Mouse (Mus musculus) monocyte, adult 2 months (primary cell): ENCODE results near the gene Uaca.

ENCODE experiments used
- DNase-seq, 2 experiments: peaks; one replicate each; pipeline ENCODE4 v3.0.0; 2022; ENCODE audit warnings: low spot score in 2 of 2, low read depth in 1 of 2

Gene Uaca

DNA sequence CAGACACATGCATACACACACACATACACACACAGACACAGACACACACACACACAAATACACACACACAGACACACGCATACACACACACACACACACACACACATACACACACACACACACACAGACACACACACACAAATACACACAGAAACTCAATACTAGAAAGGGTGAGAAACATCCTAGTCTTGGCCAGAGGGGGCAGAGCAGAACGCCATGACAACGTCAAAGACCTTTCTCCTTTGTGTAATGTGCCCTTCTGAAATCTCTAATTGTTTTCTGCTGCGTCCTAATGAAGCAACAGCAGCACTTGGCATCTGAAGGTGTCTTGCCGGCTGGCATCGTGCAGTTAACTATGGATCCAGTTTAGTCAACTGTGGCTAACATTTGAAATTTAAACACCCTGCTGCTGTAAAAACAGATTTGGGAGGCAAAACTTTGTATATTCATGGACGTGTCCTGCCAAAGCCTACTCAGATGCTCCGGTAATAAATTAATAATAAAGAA, 83.8 kb downstream of the Uaca start:
- DNase-seq, result no peak

- DNase-seq, result no peak
Observed at GRCm38 (mm10) chr9:60878630-60879029, 84.3 kb downstream of the Uaca start.

DNA sequence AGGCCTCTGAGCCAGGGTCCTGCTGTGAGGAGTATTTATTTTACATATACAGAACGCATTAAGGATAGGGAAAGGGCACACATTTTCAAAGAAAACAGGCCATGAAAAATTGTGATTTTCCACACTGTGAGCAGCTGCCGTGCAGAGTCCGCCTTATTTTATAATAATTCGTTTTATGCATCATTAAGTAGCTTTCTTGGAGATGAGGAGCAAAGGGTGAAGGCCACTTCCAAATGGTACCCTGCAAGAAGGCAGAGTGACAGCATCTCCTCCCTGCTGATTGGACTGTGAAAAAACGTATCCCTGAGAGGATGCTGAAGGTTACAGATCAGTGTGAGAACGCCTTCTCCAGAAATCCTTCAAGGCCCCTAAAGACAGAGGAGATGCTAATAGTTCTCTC, 90.8 kb downstream of the Uaca start:
- DNase-seq, result no peak

DNA sequence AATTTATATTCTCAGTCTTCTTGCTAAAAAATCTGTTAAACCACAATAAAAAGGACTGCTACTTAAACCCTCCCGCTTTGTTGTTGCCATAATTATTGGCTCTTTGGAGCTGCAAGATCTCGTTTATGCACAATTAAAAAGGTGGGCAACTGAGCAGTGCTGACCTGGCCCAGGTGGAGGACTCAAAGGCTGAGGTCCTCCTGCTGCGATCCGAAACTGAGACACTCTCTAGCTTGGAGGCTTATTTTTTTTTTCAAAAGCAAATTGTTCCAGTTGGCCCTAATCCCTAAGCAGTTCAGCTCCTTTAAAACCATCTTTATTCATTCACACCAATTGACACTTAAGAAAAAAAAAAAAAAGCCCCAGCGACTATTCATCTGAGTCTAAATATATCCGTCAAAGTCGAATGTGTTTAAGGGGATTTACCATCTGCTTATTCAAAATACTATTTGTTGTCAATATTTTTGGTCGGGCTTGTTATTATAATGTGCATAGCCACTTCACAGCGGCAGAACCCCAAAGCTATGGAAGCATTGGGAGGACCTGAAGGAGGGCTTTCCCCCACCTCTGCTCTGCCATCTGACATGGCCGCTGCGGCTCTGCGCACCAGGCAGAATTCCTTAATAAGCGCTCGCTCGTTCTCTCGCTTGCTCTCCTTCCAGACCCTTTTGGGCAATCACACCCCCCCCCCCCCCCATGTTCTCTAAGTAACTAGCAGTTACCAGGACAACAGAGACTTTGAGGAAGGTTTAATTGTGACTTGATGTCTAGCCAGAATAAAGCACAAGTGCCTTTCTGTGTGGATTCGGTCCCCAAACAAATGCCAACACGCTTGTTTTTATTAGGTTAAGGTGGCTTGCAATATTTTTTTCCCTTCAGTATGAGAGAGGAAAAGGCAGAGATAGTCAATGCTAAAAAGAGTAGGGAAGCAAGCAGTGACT, 92.4 kb downstream of the Uaca start:
- no peak for DNase-seq

DNA sequence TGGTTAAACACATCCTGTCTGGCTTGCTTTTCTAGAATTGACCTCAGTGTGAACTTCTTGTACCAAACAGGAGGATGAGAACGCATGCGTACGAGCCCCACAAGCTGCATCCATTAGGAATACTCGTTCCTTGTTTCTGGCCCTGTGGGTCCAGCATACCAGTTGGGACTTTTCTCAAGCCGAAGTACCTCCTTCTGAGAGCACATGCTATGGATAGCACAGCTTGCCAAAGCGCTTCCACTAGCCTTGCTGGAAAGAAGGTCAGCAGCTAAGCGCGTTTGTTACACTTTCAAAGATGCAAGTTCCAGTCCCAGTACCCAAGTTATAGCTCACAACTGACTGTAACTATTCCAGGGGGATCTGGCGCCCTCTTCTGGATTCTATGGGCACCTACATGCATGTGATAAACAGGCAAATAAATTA, 93.1 kb downstream of the Uaca start:
- DNase-seq, result no peak

- DNase-seq, result no peak
Observed at GRCm38 (mm10) chr9:60893511-60893910, 99.2 kb downstream of the Uaca start.

- DNase-seq, result no peak
Observed at GRCm38 (mm10) chr9:60895486-60896110, 101.3 kb downstream of the Uaca start.

- DNase-seq, result no peak
Observed at GRCm38 (mm10) chr9:60898291-60899020, 104.1 kb downstream of the Uaca start.

DNA sequence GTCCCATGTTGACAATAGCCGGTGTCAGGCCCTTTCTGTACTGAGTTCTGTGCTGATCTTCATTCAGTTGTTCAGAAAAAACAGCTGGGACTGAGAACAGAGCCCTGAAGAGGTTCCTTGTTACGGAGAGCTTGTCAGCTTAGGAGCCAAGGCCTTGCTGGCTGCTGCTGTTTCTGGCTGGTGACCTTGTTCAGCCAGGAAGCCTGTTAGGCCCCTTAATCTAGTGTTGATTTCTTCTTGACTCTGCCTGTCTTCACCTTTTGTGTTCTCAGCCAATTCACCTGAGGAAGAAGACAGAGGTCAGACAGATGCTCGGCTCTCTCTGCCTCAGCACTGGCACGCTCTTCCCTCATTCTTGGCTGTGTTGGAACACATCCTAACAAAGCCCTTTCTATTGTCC, 104.9 kb downstream of the Uaca start:
- DNase-seq, result no peak

GRCm38 (mm10) chr9:60899797-60900459, 105.6 kb downstream of the Uaca start:
- DNase-seq, result no peak

DNA sequence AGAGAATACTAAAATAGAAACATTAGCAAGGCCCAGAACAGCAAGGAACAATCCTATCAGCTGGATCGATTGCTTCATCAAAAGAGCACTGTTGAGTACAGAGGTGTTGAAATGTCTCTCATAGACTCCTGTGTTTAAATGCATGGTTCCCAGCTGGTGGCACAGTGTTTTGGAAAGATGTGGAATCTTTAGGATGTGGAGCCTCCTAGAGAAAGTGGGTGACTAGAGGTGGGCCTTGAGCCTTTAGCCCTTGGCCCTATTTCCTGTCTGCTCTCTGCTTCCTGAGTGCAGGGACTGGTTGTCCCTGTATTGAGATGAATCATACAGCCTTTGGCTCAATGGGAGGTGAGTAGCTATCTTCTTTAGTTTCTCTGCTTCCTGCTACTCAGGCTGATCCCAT, 117.9 kb downstream of the Uaca start:
- no peak for DNase-seq

GRCm38 (mm10) chr9:60913626-60914025, 119.3 kb downstream of the Uaca start:
- no peak for DNase-seq

GRCm38 (mm10) chr9:60919936-60920672, 125.8 kb downstream of the Uaca start:
- DNase-seq, result no peak

- DNase-seq, result no peak
Observed at GRCm38 (mm10) chr9:60920673-60921062, 126.3 kb downstream of the Uaca start.

DNA sequence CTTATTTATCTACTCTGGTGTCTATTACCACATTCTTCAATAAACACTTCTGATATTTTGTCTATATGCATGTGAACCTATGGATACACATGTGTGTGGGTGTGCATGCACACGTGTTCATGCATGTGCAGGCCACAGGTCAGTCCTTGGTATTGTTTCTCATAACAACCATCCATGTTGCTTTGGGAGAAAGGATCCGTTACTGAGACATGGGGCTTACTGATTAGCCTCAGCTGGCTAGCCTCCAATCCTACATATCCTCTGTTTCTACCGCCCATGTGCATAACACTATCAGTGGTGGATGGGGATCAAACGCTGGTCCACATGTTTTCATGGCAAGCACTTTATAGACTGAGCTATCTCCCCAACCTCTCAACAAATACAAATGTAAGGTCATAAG, 126.9 kb downstream of the Uaca start:
- no peak for DNase-seq

- no peak for DNase-seq
Observed at GRCm38 (mm10) chr9:60921831-60922230, 127.5 kb downstream of the Uaca start.

DNA sequence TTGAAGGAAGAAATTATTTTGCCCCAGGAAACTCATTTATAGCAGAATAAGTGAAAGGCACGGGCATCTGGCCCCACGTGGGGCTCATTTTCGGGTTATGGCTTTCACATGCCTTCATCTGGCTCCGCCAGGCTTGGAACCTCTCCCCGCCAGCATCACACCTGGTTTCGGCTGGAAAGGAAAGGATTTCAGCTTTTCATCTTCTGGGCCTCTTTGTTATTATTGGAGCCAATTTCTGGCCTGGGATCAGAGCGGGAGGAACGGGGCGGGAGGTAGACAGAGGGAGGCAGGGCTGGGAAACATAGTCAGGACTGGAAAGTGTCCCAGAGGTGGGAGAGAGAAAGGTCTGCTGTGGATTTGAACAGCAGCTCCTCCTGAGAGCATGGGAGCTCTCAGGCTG, 132.0 kb downstream of the Uaca start:
- no peak for DNase-seq

- DNase-seq, result no peak
Observed at GRCm38 (mm10) chr9:60929290-60929983, 135.1 kb downstream of the Uaca start.
